Mouse (Mus musculus): Measurements from ENCODE around the gene Fundc2.

The Fundc2 gene

GRCm38 (mm10) chrX:75382195-75382771, at the start of gene Fundc2, which contains the start of gene F8:
TSS of gene Fundc2 (plus strand) at chrX:75382399.
TSS of gene F8 (minus strand) at chrX:75382615.
- DNase-seq (ENCODE audit: low spot score) = peak; percentile 14

DNA sequence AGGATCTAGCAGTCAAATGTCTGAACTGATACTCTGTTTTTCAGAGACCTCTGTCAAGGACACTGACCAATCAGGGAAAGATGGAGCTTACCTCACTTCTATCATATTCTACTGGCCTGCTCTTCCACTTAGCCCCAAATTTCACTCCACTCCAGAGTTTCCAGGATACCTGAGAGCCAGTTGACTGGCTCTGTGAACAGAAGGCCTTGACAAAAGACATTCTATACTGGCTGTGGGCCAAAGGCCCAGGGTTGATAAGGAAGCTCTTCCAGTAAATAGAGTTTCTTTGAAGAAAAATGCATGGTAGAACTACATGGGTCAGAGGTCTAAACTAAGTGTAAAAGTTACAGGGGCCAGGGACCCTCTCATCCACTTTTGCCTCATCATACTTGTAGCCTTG, 12.0 kb upstream of the Fundc2 start:
- no peak for DNase-seq (ENCODE audit: low spot score)

DNA sequence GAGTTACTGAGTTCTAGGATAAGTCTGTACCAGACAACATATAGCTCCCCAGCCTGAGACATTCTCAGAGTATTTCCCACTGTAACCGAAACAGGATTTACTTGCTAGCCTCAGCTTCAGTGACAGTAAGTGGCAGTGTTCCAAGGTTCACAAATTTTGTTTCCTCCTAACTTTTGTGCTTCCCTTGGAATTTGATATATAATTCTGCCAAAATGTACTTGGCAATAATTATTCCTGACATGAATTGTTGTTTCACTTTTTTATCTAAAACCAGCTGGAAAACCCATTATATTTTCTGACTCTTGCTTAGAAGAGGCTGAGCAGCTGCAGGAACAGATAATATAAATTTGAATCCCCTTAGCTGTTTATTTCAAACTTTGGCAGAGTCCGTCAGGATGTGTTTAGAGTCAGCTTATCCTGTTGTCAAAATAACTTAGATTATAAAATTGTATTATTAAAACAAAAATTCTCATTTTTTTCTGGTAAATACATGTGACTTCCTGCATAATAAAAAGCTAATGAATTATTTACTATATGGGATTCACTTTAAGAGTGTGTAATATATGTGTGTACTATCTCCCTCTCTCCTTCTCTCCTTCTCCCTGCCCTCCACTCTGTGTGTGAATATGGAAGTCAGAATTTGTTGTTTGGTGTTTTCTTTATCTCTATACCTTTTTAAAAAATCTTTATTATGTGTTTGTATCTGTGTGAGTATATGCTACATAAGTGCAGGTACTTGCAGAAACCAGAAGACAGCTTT, 9.4 kb upstream of the Fundc2 start:
- DNase-seq (ENCODE audit: low spot score) = no peak

- no peak for DNase-seq (ENCODE audit: low spot score)
Measured at GRCm38 (mm10) chrX:75376815-75377214, 5.4 kb upstream of the Fundc2 start.

DNA sequence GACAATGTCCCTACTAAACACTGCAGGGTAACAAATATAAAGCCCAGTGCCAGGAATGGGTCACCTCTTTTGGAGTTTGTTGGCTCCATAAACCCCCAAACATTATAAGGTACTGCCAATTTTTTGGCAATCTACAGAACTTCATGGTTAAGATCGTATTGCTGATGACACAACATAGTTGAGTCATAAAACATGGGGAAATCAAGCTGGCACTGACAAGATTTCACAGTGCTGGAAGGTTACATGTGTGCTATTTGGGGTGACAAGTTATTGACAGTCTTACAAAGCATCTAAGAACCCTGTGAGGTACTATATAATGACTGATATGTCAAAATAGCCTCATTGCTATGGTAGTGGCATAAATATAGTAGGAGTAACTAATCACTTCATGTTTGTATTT, 1.0 kb upstream of the Fundc2 start:
- no peak for DNase-seq (ENCODE audit: low spot score)

GRCm38 (mm10) chrX:75381699-75382098, 500 bp upstream of the Fundc2 start:
- DNase-seq (ENCODE audit: low spot score) = no peak

GRCm38 (mm10) chrX:75399471-75399870, 17.3 kb downstream of the Fundc2 start:
- DNase-seq (ENCODE audit: low spot score) = no peak

DNA sequence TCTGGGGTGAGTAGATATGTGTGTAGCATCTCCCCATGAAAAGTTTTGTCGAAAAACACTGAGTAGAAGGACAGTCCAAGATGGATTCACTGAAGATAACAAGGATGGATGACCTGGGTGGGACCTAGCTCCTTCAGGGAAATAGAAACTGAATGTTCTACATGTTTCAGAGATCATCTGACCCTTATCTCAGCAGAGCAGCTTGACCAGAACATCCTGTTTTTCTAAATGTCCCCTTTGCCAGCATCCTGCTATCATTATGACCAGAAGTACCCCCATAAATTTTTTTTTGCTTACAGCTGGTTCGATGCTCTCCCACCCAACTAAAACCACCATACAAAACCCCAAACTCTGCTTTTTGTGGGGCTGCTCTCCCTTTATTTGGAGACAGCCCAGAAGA, 20.5 kb downstream of the Fundc2 start:
- DNase-seq (ENCODE audit: low spot score) = no peak

DNA sequence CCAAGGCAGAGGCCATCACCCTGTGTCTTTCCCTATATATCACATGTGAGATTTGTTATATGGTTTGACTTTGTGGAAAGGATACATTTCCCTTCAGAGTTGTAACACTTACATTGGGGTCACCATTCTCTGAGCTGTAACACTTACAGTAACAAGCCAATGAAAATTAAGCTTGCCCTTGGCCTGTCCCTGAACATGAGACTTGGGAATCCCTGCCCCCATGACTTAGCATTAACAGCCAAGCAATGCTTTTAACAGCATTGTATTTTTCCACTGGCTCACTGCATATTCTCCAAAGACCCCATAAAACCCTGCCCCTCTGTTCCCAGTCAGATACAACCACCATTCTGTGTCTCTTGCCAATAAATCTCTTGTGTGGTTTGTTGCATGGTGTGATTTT, 21.2 kb downstream of the Fundc2 start:
- DNase-seq (ENCODE audit: low spot score) = no peak

GRCm38 (mm10) chrX:75409711-75410110, 27.5 kb downstream of the Fundc2 start:
- no peak for DNase-seq (ENCODE audit: low spot score)

- DNase-seq (ENCODE audit: low spot score) = peak; percentile 20
Measured at GRCm38 (mm10) chrX:75415936-75416785, 34.0 kb downstream of the Fundc2 start, which contains the start of the genes Cmc4, Mtcp1 and Brcc3. TSS of gene Cmc4 (minus strand) at chrX:75416584. TSS of gene Mtcp1 (minus strand) at chrX:75416588. TSS of gene Brcc3 (plus strand) at chrX:75416628.

All from urinary bladder, postnatal 10 days (tissue).